Mouse (Mus musculus): ENCODE measurements at regions not wholly inside any gene's neighbourhood (a gene's known extent, or its start where the extent isn't known, plus 50 kb on each side); places are given as distances from the start of the nearest gene placed in this dataset.

DNA sequence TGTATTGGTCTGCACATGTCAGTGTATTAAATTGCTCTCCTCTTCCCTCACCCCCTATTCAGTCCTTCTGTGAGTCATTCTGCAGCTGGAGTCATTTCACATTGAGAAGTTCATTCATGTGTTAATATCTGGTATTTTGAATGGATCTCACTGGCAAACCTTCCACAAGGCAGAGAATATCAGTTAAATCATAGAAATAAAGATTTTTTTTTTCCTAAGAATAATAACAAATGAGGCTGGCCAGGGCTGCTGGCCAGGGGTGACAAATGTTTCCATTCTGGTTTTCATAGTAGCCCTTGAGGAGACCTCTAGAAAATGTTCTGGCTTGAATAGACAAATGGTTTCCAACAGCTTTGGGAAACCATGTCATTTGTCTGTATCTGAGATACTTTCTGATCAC is 124.8 kb downstream of the Cdca7 start:
- peaks cover 3% of the 10 kb centered on the region; the same call in 1 of the 2 replicates for H3K27me3 ChIP-seq (ENCODE audit: insufficient read depth, low read length)
- H3K9ac ChIP-seq (replicated peaks; ENCODE audit: low read length, poor library complexity, severe bottlenecking) = no peak overlapping the region
- H3K4me2 ChIP-seq (ENCODE audit: low read depth, low read length, poor library complexity, severe bottlenecking) = no peak overlapping the region
- no peaks in the 10 kb centered on the region for H3K36me3 ChIP-seq (ENCODE audit: insufficient read depth, low read length)
- H3K9me3 ChIP-seq (ENCODE audit: low read length) = no peaks in the 10 kb centered on the region
- ATAC-seq (ENCODE audit: low FRiP score) = no peak
- no peak for DNase-seq (ENCODE audit: low spot score)
- no peak overlapping the region for H3K4me3 ChIP-seq (ENCODE audit: low read depth, low read length)
- no peak for TF ChIP-seq CTCF (IDR thresholded peaks at IDR 0.05)
- H3K27ac ChIP-seq (ENCODE audit: low read depth, low read length) = no peak overlapping the region
- H3K4me1 ChIP-seq (ENCODE audit: insufficient read depth, low read length) = 0 out of 2 replicates have a peak, but pooled peaks cover 8% of the 10 kb centered on the region

DNA sequence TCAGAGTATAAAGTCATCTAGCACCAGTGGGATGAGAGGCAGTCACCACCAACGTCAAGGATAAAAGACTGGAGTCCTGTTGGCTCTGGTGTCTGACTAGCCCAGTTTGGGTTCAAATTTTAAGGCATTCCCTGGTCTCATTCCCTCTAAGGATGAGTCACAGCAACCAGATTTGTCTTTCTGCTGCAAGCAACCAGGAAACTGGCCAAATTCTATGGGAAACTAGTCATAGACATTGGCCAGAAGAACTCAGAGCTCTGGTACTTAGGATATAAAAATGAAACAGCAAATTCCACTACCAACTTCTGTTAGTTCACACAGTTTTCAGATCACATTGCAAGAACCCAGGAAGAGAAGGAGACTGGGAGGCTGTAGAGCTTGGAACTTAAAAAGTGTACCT is 126.2 kb downstream of the Cdca7 start:
- Histone ChIP-seq H3K9ac (replicated peaks; ENCODE audit: low read length, poor library complexity, severe bottlenecking) (no peak overlapping the region), H3K4me3 (ENCODE audit: low read depth, low read length) (no peak overlapping the region), H3K4me1 (ENCODE audit: insufficient read depth, low read length) (0 out of 2 replicates have a peak, but pooled peaks cover 8% of the 10 kb centered on the region), H3K36me3 (ENCODE audit: insufficient read depth, low read length) (no peaks in the 10 kb centered on the region), H3K9me3 (ENCODE audit: low read length) (no peaks in the 10 kb centered on the region), H3K27ac (ENCODE audit: low read depth, low read length) (no peak overlapping the region), H3K27me3 (ENCODE audit: insufficient read depth, low read length) (peaks cover 3% of the 10 kb centered on the region; the same call in 1 of the 2 replicates), H3K4me2 (ENCODE audit: low read depth, low read length, poor library complexity, severe bottlenecking) (no peak overlapping the region)
- TF ChIP-seq CTCF (IDR thresholded peaks at IDR 0.05) = no peak
- WGBS = 74% methylated on average over 1 of the region's 1 CpGs
- ATAC-seq (ENCODE audit: low FRiP score) = no peak
- DNase-seq (ENCODE audit: low spot score) = no peak

DNA sequence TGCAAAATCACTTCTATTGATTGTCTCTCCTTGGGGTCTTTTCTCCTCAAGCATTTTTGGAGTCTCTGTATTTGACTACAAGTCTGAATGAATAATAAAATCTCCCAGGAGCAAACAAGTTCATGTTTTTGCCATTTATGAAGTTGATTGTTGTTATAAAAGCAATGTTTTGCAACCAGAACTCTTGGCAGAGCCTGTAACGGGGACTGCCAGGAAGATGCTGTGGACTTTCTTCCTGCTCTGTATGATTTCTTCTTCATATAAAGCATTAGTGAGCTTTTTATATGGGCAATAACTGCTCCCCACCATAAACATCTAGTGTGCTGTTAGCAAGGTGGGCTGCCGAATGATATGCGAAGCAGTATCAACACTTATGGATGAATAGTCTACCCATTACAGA is 136.3 kb downstream of the Cdca7 start:
- Histone ChIP-seq H3K27ac (ENCODE audit: low read depth, low read length) (no peak overlapping the region), H3K9me3 (ENCODE audit: low read length) (no peaks in the 10 kb centered on the region), H3K36me3 (ENCODE audit: insufficient read depth, low read length) (no peaks in the 10 kb centered on the region), H3K9ac (replicated peaks; ENCODE audit: low read length, poor library complexity, severe bottlenecking) (no peak overlapping the region), H3K4me1 (ENCODE audit: insufficient read depth, low read length) (no peaks in the 10 kb centered on the region), H3K4me2 (ENCODE audit: low read depth, low read length, poor library complexity, severe bottlenecking) (no peak overlapping the region), H3K4me3 (ENCODE audit: low read depth, low read length) (no peak overlapping the region), H3K27me3 (ENCODE audit: insufficient read depth, low read length) (no peaks in the 10 kb centered on the region; the same call in 1 of the 2 replicates)
- no peak for TF ChIP-seq CTCF (IDR thresholded peaks at IDR 0.05)
- ATAC-seq (ENCODE audit: low FRiP score) = no peak
- no peak for DNase-seq (ENCODE audit: low spot score)
- WGBS = 95% methylated on average over 3 of the region's 3 CpGs

DNA sequence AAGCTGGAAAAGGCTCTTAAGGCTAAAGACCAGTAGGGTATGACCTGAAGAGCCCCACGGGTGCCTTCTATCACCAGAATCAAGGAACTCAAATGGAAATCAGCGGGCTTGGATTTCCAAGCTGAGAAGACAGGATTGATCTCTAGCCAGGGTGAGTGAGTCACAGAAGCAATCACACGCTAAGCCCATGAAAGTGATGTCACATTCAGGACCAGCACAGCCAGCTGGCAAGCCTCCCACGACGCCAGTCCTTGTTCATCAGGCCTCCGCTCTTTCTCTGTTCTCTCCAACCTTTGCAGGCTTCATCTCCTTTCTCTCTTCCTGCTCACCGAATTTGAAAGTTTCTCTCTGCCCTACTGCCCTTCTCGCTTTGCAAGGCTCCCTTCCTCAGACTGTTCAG is 138.3 kb downstream of the Cdca7 start:
- no peaks in the 10 kb centered on the region for H3K9me3 ChIP-seq (ENCODE audit: low read length)
- no peaks in the 10 kb centered on the region for H3K36me3 ChIP-seq (ENCODE audit: insufficient read depth, low read length)
- DNase-seq (ENCODE audit: low spot score) = peak; percentile 51
- no peak for ATAC-seq (ENCODE audit: low FRiP score)
- no peak for TF ChIP-seq CTCF (IDR thresholded peaks at IDR 0.05)
- WGBS = 40% methylated on average over 8 of the region's 8 CpGs
- H3K4me2 ChIP-seq (ENCODE audit: low read depth, low read length, poor library complexity, severe bottlenecking) = no peak overlapping the region
- no peak overlapping the region for H3K27ac ChIP-seq (ENCODE audit: low read depth, low read length)
- no peaks in the 10 kb centered on the region for H3K4me1 ChIP-seq (ENCODE audit: insufficient read depth, low read length)
- H3K4me3 ChIP-seq (ENCODE audit: low read depth, low read length) = no peak overlapping the region
- no peaks in the 10 kb centered on the region; the same call in 1 of the 2 replicates for H3K27me3 ChIP-seq (ENCODE audit: insufficient read depth, low read length)
- no peak overlapping the region for H3K9ac ChIP-seq (replicated peaks; ENCODE audit: low read length, poor library complexity, severe bottlenecking)

GRCm38 (mm10) chr2:72615869-72616268 is 139.9 kb downstream of the Cdca7 start:
- Histone ChIP-seq H3K4me3 (ENCODE audit: low read depth, low read length) (no peak overlapping the region), H3K36me3 (ENCODE audit: insufficient read depth, low read length) (no peaks in the 10 kb centered on the region), H3K9me3 (ENCODE audit: low read length) (no peaks in the 10 kb centered on the region), H3K4me2 (ENCODE audit: low read depth, low read length, poor library complexity, severe bottlenecking) (no peak overlapping the region), H3K4me1 (ENCODE audit: insufficient read depth, low read length) (0 out of 2 replicates have a peak, but pooled peaks cover 2% of the 10 kb centered on the region), H3K9ac (replicated peaks; ENCODE audit: low read length, poor library complexity, severe bottlenecking) (no peak overlapping the region), H3K27me3 (ENCODE audit: insufficient read depth, low read length) (no peaks in the 10 kb centered on the region; the same call in 1 of the 2 replicates), H3K27ac (ENCODE audit: low read depth, low read length) (no peak overlapping the region)
- TF ChIP-seq CTCF (IDR thresholded peaks at IDR 0.05) = no peak
- ATAC-seq (ENCODE audit: low FRiP score) (no peak), DNase-seq (ENCODE audit: low spot score) (no peak)
- WGBS = 96% methylated on average over 2 of the region's 2 CpGs

DNA sequence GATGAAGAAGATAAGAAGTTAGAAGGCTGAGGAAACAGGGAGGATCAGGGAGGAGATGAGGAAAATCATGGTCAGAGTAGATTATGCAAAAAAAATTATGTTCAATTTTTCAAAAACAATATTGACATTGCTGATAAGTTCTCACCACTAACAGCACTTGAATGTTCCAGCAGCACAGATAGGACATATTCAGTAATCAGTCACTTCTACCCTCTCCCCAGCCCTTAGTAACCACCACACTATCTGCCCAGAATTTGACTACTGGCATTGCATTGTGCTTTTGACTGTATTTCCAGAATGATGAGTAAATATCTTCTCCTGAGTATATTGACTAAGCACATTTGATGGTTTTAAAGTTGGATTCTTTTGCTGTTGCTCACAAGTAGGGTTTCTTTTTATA is 140.5 kb downstream of the Cdca7 start:
- Histone ChIP-seq H3K4me3 (ENCODE audit: low read depth, low read length) (no peak overlapping the region), H3K4me2 (ENCODE audit: low read depth, low read length, poor library complexity, severe bottlenecking) (no peak overlapping the region), H3K4me1 (ENCODE audit: insufficient read depth, low read length) (0 out of 2 replicates have a peak, but pooled peaks cover 2% of the 10 kb centered on the region), H3K27me3 (ENCODE audit: insufficient read depth, low read length) (no peaks in the 10 kb centered on the region), H3K9ac (replicated peaks; ENCODE audit: low read length, poor library complexity, severe bottlenecking) (no peak overlapping the region), H3K36me3 (ENCODE audit: insufficient read depth, low read length) (no peaks in the 10 kb centered on the region), H3K9me3 (ENCODE audit: low read length) (no peaks in the 10 kb centered on the region), H3K27ac (ENCODE audit: low read depth, low read length) (no peak overlapping the region)
- DNase-seq (ENCODE audit: low spot score) (no peak), ATAC-seq (ENCODE audit: low FRiP score) (no peak)
- no peak for TF ChIP-seq CTCF (IDR thresholded peaks at IDR 0.05)

Data from midbrain, postnatal 0 days (tissue).